Mouse (Mus musculus): ENCODE data around the gene Zfp653.

Zfp653 gene

GRCm38 (mm10) chr9:22030386-22030785 lies 40.8 kb downstream of the Zfp653 start:
- DNase-seq (ENCODE audit: low spot score in 2 of 2) = no peak

GRCm38 (mm10) chr9:22028467-22028866 lies 42.7 kb downstream of the Zfp653 start:
- DNase-seq (ENCODE audit: low spot score in 2 of 2) = no peak

- DNase-seq (ENCODE audit: low spot score in 2 of 2) = no peak
These were observed 46.6 kb downstream of the Zfp653 start for GRCm38 (mm10) chr9:22024592-22024991.

GRCm38 (mm10) chr9:22017208-22017825 lies 53.9 kb downstream of the Zfp653 start:
- DNase-seq (ENCODE audit: low spot score in 2 of 2) = no peak

GRCm38 (mm10) chr9:22016245-22016644 lies 54.9 kb downstream of the Zfp653 start:
- DNase-seq (ENCODE audit: low spot score in 2 of 2) = no peak

GRCm38 (mm10) chr9:22012731-22013130 lies 58.4 kb downstream of the Zfp653 start:
- no peak for DNase-seq (ENCODE audit: low spot score in 2 of 2)

- DNase-seq (ENCODE audit: low spot score in 2 of 2) = no peak
These were observed 60.1 kb downstream of the Zfp653 start for GRCm38 (mm10) chr9:22011055-22011454.
